Mouse (Mus musculus) olfactory bulb, adult 2 months (tissue): Measurements from ENCODE around the gene Ergic1. TPM values are rescaled to one million over a fixed set of nuclear protein-coding genes. Genes with fewer than 3 reads are reported as not detected.

Experiments used
- H3K27ac ChIP-seq: fragments of 200-500 bp; 2 replicates; pipeline ENCODE4 v1.5.1; 2012; ENCODE audit warnings: low read depth, low read length; ENCODE audit not compliant: insufficient read depth
- H3K4me1 ChIP-seq: fragments of 200-500 bp; 2 replicates; pipeline ENCODE4 v1.6.1; 2012; ENCODE audit warnings: low read length; ENCODE audit not compliant: control insufficient read depth, insufficient read depth
- H3K4me3 ChIP-seq: fragments of 200-500 bp; 2 replicates; pipeline ENCODE4 v1.5.1; 2012; ENCODE audit warnings: mild to moderate bottlenecking, low read depth, low read length, moderate library complexity; ENCODE audit not compliant: insufficient read depth
- CTCF ChIP-seq: fragments of 200-500 bp; IDR thresholded peaks from 2 replicates; pipeline ENCODE4 v1.5.1; 2012; ENCODE audit warnings: low read depth, mild to moderate bottlenecking, low read length, moderate library complexity; ENCODE audit not compliant: insufficient read depth
- POLR2A ChIP-seq: fragments of 200-500 bp; IDR thresholded peaks from 2 replicates; pipeline ENCODE4 v1.6.1; 2012; ENCODE audit warnings: mild to moderate bottlenecking, low read depth, low read length, moderate library complexity; ENCODE audit not compliant: insufficient read depth
- WGBS: fragments of 180-500 bp; shearing (Covaris S2); methylation state at CpG from one replicate; pipeline ENCODE4 v1.1.7; 2018; 5-methylcytosine and 5-hydroxymethylcytosine counted together
- polyA plus RNA-seq: library from polyadenylated mRNA; stranded (reverse); fragments of >200 nt; gene quantifications from 2 replicates; pipeline ENCODE4 v1.2.4, GENCODE M21; 2012; ENCODE audit warnings: low replicate concordance; ENCODE audit not compliant: missing spikeins, insufficient read depth, insufficient read length

Ergic1 gene
- polyA plus RNA-seq, 1 experiment, result not detected

GRCm38 (mm10) chr17:26662978-26663683, 101.8 kb downstream of the Ergic1 start, which contains the start of gene Atp6v0e:
TSS of gene Atp6v0e (plus strand) at chr17:26663231.
- WGBS, result 2% methylated on average over 28 of the region's 28 CpGs
- peak; percentile 80 for TF ChIP-seq CTCF
- peak; percentile 64 for TF ChIP-seq POLR2A
- Histone ChIP-seq H3K4me3 (peak within 1 kb of the TSS; percentile 78), H3K27ac (peak within 1 kb of the TSS; percentile 34), H3K4me1 (peaks cover 9% of the 10 kb centered on the region)

- peaks cover 5% of the 10 kb centered on the region for H3K4me1 ChIP-seq
- 89% methylated on average over 4 of the region's 4 CpGs for WGBS
- H3K4me3 ChIP-seq, result no peak overlapping the region
- TF ChIP-seq POLR2A, result no peak
- TF ChIP-seq CTCF, result no peak
- H3K27ac ChIP-seq, result no peak overlapping the region
Observed at GRCm38 (mm10) chr17:26665600-26665999, 104.3 kb downstream of the Ergic1 start.

DNA sequence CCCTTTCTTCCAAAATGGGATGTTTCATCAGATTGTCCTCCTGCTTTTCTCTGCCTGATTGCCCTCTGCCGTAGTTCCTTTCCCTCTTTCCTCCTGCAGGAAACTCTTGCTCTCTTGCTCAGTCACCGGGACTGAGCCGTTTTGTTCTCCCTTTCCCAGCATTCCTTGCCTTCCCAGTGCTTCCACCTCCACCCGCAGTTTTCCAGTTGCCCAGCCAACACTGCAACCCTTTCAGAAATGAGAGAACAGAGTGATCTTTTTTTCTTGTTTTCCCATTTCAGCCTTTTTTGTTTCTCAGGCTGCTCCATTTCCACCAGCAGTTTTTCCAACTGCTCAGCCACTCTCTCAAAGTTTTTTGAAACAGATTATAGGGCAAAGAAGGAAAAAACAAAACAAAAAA, 110.0 kb downstream of the Ergic1 start:
- WGBS, result 19% methylated on average over 4 of the region's 4 CpGs
- no peaks in the 10 kb centered on the region for H3K4me1 ChIP-seq
- H3K4me3 ChIP-seq, result no peak overlapping the region
- H3K27ac ChIP-seq, result peak overlapping the region; percentile 73; the same call in 1 of the 2 replicates
- no peak for TF ChIP-seq CTCF
- no peak for TF ChIP-seq POLR2A

- 18% methylated on average over 7 of the region's 7 CpGs for WGBS
- TF ChIP-seq CTCF, result no peak
- TF ChIP-seq POLR2A, result no peak
- H3K27ac ChIP-seq, result no peak overlapping the region
- peaks cover 5% of the 10 kb centered on the region; the same call in 1 of the 2 replicates for H3K4me1 ChIP-seq
- H3K4me3 ChIP-seq, result peak overlapping the region; percentile 93
Observed at GRCm38 (mm10) chr17:26675845-26676244, 114.6 kb downstream of the Ergic1 start.

DNA sequence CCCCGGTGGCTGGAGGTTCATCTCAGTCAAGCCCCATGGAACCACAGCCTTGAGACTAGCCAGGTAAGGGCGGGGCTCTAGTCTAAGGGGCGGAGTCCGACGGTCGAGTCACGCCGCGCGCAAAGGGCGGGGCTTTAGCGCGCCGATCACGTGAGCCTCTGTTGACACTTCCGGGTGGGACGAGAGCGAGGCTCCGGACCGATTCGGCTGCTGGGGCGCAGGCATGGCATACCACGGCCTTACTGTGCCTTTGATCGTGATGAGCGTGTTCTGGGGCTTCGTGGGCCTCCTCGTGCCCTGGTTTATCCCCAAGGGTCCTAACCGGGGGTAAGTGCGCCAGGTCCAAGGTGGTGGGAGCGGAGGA, 114.9 kb downstream of the Ergic1 start:
- Histone ChIP-seq H3K4me1 (peaks cover 5% of the 10 kb centered on the region; the same call in 1 of the 2 replicates), H3K27ac (peak overlapping the region; percentile 91), H3K4me3 (peak overlapping the region; percentile 93)
- peak; percentile 72; the same call in 1 of the 2 replicates for TF ChIP-seq POLR2A
- TF ChIP-seq CTCF, result no peak
- WGBS, result under 1% methylated on average over 30 of the region's 30 CpGs

- TF ChIP-seq CTCF (no peak), POLR2A (no peak)
- WGBS, result under 1% methylated on average over 26 of the region's 26 CpGs
Observed at GRCm38 (mm10) chr17:26676616-26677376, 115.5 kb downstream of the Ergic1 start.

GRCm38 (mm10) chr17:26677711-26678637, 116.7 kb downstream of the Ergic1 start:
- 63% methylated on average over 7 of the region's 7 CpGs for WGBS
- TF ChIP-seq CTCF (no peak), POLR2A (no peak)
- H3K27ac ChIP-seq, result peak overlapping the region; percentile 28; the same call in 1 of the 2 replicates
- H3K4me1 ChIP-seq, result peaks cover 5% of the 10 kb centered on the region; the same call in 1 of the 2 replicates
- no peak overlapping the region for H3K4me3 ChIP-seq

More at GRCm38 (mm10) chr17:26676616-26677376, 115.5 kb downstream of the Ergic1 start:
- Histone ChIP-seq H3K27ac (peak overlapping the region; percentile 91), H3K4me3 (peak overlapping the region; percentile 93), H3K4me1 (peaks cover 5% of the 10 kb centered on the region; the same call in 1 of the 2 replicates)

DNA sequence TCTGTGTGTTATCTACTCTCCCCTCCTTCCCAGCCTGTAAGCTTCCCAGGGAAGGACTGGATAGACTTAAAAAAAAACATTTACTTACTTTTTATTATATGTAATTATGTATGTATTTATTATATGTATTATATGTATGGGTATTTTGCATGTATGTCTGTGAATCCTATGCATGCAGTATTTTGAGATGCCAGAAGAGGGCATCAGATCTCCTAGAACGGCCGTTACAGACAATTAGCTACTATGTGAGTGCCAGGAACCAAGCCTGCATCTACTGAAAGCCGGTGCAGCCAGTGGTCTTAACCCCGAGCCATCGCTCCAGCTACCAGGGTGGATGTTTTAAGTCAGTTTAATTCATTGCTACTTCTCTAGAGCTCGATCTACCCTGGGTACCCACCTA, 120.0 kb downstream of the Ergic1 start:
- H3K27ac ChIP-seq, result no peak overlapping the region
- H3K4me1 ChIP-seq, result peaks cover 7% of the 10 kb centered on the region
- H3K4me3 ChIP-seq, result no peak overlapping the region
- no peak for TF ChIP-seq CTCF
- TF ChIP-seq POLR2A, result no peak
- 92% methylated on average over 6 of the region's 6 CpGs for WGBS

- no peak overlapping the region for H3K4me3 ChIP-seq
- TF ChIP-seq POLR2A (no peak), CTCF (no peak)
- no peak overlapping the region for H3K27ac ChIP-seq
- peaks cover 22% of the 10 kb centered on the region for H3K4me1 ChIP-seq
- whole genome bisulfite sequencing, result 88% methylated on average over 17 of the region's 17 CpGs
Observed at GRCm38 (mm10) chr17:26686334-26687000, 125.2 kb downstream of the Ergic1 start.
